Mouse (Mus musculus) embryonic fibroblast, embryonic 13.5 days (primary cell): ENCODE data around the gene Ablim1.

Source experiments
- CTCF ChIP-seq: IDR thresholded peaks from 2 replicates; pipeline ENCODE4 v1.5.1; 2011; ENCODE audit warnings: mild to moderate bottlenecking, control low read depth, low read length, moderate library complexity, borderline replicate concordance; ENCODE audit not compliant: insufficient read depth
- POLR2A ChIP-seq: IDR thresholded peaks from 2 replicates; pipeline ENCODE4 v1.6.1; 2011; ENCODE audit warnings: low read depth, mild to moderate bottlenecking, control low read depth, low read length, moderate library complexity

DNA sequence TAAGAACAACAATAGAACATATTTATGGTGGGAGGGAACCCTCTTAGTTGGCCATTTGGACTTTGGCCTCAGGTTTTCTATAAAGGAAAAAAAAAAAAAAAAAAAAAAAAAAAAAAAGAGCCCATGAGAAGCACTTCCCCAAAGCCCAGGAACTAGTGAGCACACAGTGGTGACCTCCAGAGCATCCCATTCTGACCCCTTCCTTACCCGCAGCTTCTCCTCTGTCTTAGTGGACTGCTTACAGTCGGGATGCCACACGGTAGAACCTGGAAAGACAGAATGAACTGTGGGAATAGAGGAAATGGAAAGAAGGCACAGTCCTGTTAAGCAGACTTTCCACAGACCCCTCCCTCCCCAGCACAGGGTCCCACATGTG, 235.1 kb downstream of the Ablim1 start:
- no peak for TF ChIP-seq CTCF
- no peak for TF ChIP-seq POLR2A
